Mouse (Mus musculus): ENCODE data around the gene Slc30a7.
"Not testable (repeated sequence)": the region's sequence is repeated elsewhere in the genome, so short reads cannot be mapped to it uniquely, and the experiment has no call there.

Slc30a7 gene

GRCm38 (mm10) chr3:115949220-115949920 is 57.8 kb downstream of the Slc30a7 start:
- no peak for DNase-seq (ENCODE audit: low spot score in 2 of 2)

- DNase-seq (ENCODE audit: low spot score in 2 of 2): no peak
These were observed 60.9 kb downstream of the Slc30a7 start for GRCm38 (mm10) chr3:115946272-115946671.

GRCm38 (mm10) chr3:115944376-115944775 is 62.8 kb downstream of the Slc30a7 start:
- no peak for DNase-seq (ENCODE audit: low spot score in 2 of 2)

- no peak for DNase-seq (ENCODE audit: low spot score in 2 of 2)
These were observed 65.7 kb downstream of the Slc30a7 start for GRCm38 (mm10) chr3:115941464-115941863.

- DNase-seq (ENCODE audit: low spot score in 2 of 2): no peak
These were observed 66.7 kb downstream of the Slc30a7 start for GRCm38 (mm10) chr3:115940510-115940909.

- DNase-seq (ENCODE audit: low spot score in 2 of 2): peak in 1 of 2 experiments; percentile 61
These were observed 69.4 kb downstream of the Slc30a7 start for GRCm38 (mm10) chr3:115937807-115938206.

- peak; percentile 71 to 89 for DNase-seq (ENCODE audit: low spot score in 2 of 2)
These were observed 70.2 kb downstream of the Slc30a7 start for GRCm38 (mm10) chr3:115936734-115937599.

GRCm38 (mm10) chr3:115933293-115934186 is 73.7 kb downstream of the Slc30a7 start:
- DNase-seq (ENCODE audit: low spot score in 2 of 2): no peak

GRCm38 (mm10) chr3:115931701-115932100 is 75.5 kb downstream of the Slc30a7 start:
- no peak for DNase-seq (ENCODE audit: low spot score in 2 of 2)

GRCm38 (mm10) chr3:115926531-115926930 is 80.7 kb downstream of the Slc30a7 start:
- peak in 1 of 2 experiments; percentile 48 for DNase-seq (ENCODE audit: low spot score in 2 of 2)

- no peak for DNase-seq (ENCODE audit: low spot score in 2 of 2)
These were observed 82.6 kb downstream of the Slc30a7 start for GRCm38 (mm10) chr3:115924401-115925190.

GRCm38 (mm10) chr3:115907406-115907805 is 99.8 kb downstream of the Slc30a7 start:
- not testable (repeated sequence) for DNase-seq (ENCODE audit: low spot score in 2 of 2)

GRCm38 (mm10) chr3:115905567-115905966 is 101.6 kb downstream of the Slc30a7 start:
- DNase-seq (ENCODE audit: low spot score in 2 of 2): no peak

GRCm38 (mm10) chr3:115905067-115905466 is 102.1 kb downstream of the Slc30a7 start:
- no peak for DNase-seq (ENCODE audit: low spot score in 2 of 2)

GRCm38 (mm10) chr3:115902301-115902956 is 104.8 kb downstream of the Slc30a7 start:
- no peak for DNase-seq (ENCODE audit: low spot score in 2 of 2)

GRCm38 (mm10) chr3:115898354-115898948 is 108.8 kb downstream of the Slc30a7 start:
- no peak for DNase-seq (ENCODE audit: low spot score in 2 of 2)

- no peak for DNase-seq (ENCODE audit: low spot score in 2 of 2)
These were observed 114.0 kb downstream of the Slc30a7 start for GRCm38 (mm10) chr3:115893166-115893565.

GRCm38 (mm10) chr3:115892341-115892740 is 114.9 kb downstream of the Slc30a7 start:
- DNase-seq (ENCODE audit: low spot score in 2 of 2): no peak

Data from spleen, postnatal 4 days (tissue).